Mouse (Mus musculus): ENCODE measurements around the gene Scpep1. TPM values are rescaled to one million over a fixed set of nuclear protein-coding genes. Genes with fewer than 3 reads are reported as not detected.
"Not testable (repeated sequence)": the region's sequence is repeated elsewhere in the genome, so short reads cannot be mapped to it uniquely, and the experiment has no call there.

Gene Scpep1
- polyA plus RNA-seq, 1 experiment from 2014 or later = 84.5 TPM

- ATAC-seq (ENCODE audit: low read depth) (peak; percentile 89), DNase-seq (ENCODE audit: low spot score) (peak; percentile 95)
- Histone ChIP-seq H3K9ac (ENCODE audit: low read depth, low read length) (peak within 1 kb of the TSS; percentile 66), H3K9me3 (ENCODE audit: control insufficient read depth, low read length) (no peaks in the 10 kb centered on the region), H3K4me1 (ENCODE audit: control insufficient read depth, insufficient read depth, low read length) (no peaks in the 10 kb centered on the region), H3K27ac (replicated peaks; ENCODE audit: low read depth, low read length) (no peak within 1 kb of the TSS), H3K4me2 (ENCODE audit: low read depth, low read length) (peak within 1 kb of the TSS; percentile 61), H3K36me3 (ENCODE audit: control insufficient read depth, insufficient read depth, low read length) (no peaks in the 10 kb centered on the region), H3K4me3 (ENCODE audit: low read depth, low read length) (peak within 1 kb of the TSS; percentile 48), H3K27me3 (replicated peaks; ENCODE audit: control insufficient read depth, insufficient read depth, low read length) (peaks cover 19% of the 10 kb centered on the region)
- WGBS = 5% methylated on average over 46 of the region's 48 CpGs
Measured at GRCm38 (mm10) chr11:88998974-88999722, 43.9 kb upstream of the Scpep1 start, which contains the start of gene Trim25. Trim25 (plus strand) TSS chr11:88999376.

- no peak overlapping the region for H3K4me3 ChIP-seq (ENCODE audit: low read depth, low read length)
- WGBS = 18% methylated on average over 3 of the region's 3 CpGs
- no peak overlapping the region for H3K9ac ChIP-seq (ENCODE audit: low read depth, low read length)
- no peaks in the 10 kb centered on the region for H3K9me3 ChIP-seq (ENCODE audit: control insufficient read depth, low read length)
- peaks cover 19% of the 10 kb centered on the region for H3K27me3 ChIP-seq (replicated peaks; ENCODE audit: control insufficient read depth, insufficient read depth, low read length)
- H3K27ac ChIP-seq (replicated peaks; ENCODE audit: low read depth, low read length) = no peak overlapping the region
- peak overlapping the region; percentile 61; the same call in 1 of the 2 replicates for H3K4me2 ChIP-seq (ENCODE audit: low read depth, low read length)
- no peaks in the 10 kb centered on the region for H3K4me1 ChIP-seq (ENCODE audit: control insufficient read depth, insufficient read depth, low read length)
- H3K36me3 ChIP-seq (ENCODE audit: control insufficient read depth, insufficient read depth, low read length) = no peaks in the 10 kb centered on the region
- DNase-seq (ENCODE audit: low spot score) (no peak), ATAC-seq (ENCODE audit: low read depth) (no peak)
Measured at GRCm38 (mm10) chr11:88998406-88998805, 43.1 kb upstream of the Scpep1 start.

- 87% methylated on average over 5 of the region's 5 CpGs for WGBS
- not testable (repeated sequence) for H3K27ac ChIP-seq (replicated peaks; ENCODE audit: low read depth, low read length)
Measured at GRCm38 (mm10) chr11:88997343-88997742, 42.1 kb upstream of the Scpep1 start.

GRCm38 (mm10) chr11:88996427-88996826, 41.2 kb upstream of the Scpep1 start:
- H3K4me3 ChIP-seq (ENCODE audit: low read depth, low read length) = no peak overlapping the region
- 0 out of 2 replicates have a peak, but pooled peaks cover 5% of the 10 kb centered on the region for H3K36me3 ChIP-seq (ENCODE audit: control insufficient read depth, insufficient read depth, low read length)
- no peaks in the 10 kb centered on the region for H3K4me1 ChIP-seq (ENCODE audit: control insufficient read depth, insufficient read depth, low read length)
- H3K27me3 ChIP-seq (replicated peaks; ENCODE audit: control insufficient read depth, insufficient read depth, low read length) = peaks cover 19% of the 10 kb centered on the region
- 53% methylated on average over 7 of the region's 7 CpGs for WGBS
- H3K9ac ChIP-seq (ENCODE audit: low read depth, low read length) = no peak overlapping the region
- H3K27ac ChIP-seq (replicated peaks; ENCODE audit: low read depth, low read length) = no peak overlapping the region
- peak; percentile 65 for DNase-seq (ENCODE audit: low spot score)
- no peak for ATAC-seq (ENCODE audit: low read depth)
- no peaks in the 10 kb centered on the region for H3K9me3 ChIP-seq (ENCODE audit: control insufficient read depth, low read length)
- no peak overlapping the region for H3K4me2 ChIP-seq (ENCODE audit: low read depth, low read length)

More at GRCm38 (mm10) chr11:88997343-88997742, 42.1 kb upstream of the Scpep1 start:
- not testable (repeated sequence) for H3K4me3 ChIP-seq (ENCODE audit: low read depth, low read length); H3K36me3 ChIP-seq (ENCODE audit: control insufficient read depth, insufficient read depth, low read length); DNase-seq (ENCODE audit: low spot score); H3K9ac ChIP-seq (ENCODE audit: low read depth, low read length); H3K4me1 ChIP-seq (ENCODE audit: control insufficient read depth, insufficient read depth, low read length); H3K9me3 ChIP-seq (ENCODE audit: control insufficient read depth, low read length); ATAC-seq (ENCODE audit: low read depth); H3K4me2 ChIP-seq (ENCODE audit: low read depth, low read length)
- H3K27me3 ChIP-seq (replicated peaks; ENCODE audit: control insufficient read depth, insufficient read depth, low read length) = peaks cover 19% of the 10 kb centered on the region

- DNase-seq (ENCODE audit: low spot score) (no peak), ATAC-seq (ENCODE audit: low read depth) (no peak)
- Histone ChIP-seq H3K9me3 (ENCODE audit: control insufficient read depth, low read length) (no peaks in the 10 kb centered on the region), H3K4me1 (ENCODE audit: control insufficient read depth, insufficient read depth, low read length) (no peaks in the 10 kb centered on the region), H3K9ac (ENCODE audit: low read depth, low read length) (no peak overlapping the region), H3K4me3 (ENCODE audit: low read depth, low read length) (no peak overlapping the region), H3K27ac (replicated peaks; ENCODE audit: low read depth, low read length) (no peak overlapping the region), H3K4me2 (ENCODE audit: low read depth, low read length) (no peak overlapping the region), H3K27me3 (replicated peaks; ENCODE audit: control insufficient read depth, insufficient read depth, low read length) (peaks cover 19% of the 10 kb centered on the region), H3K36me3 (ENCODE audit: control insufficient read depth, insufficient read depth, low read length) (peaks cover 12% of the 10 kb centered on the region)
- WGBS = 85% methylated on average over 2 of the region's 2 CpGs
Measured at GRCm38 (mm10) chr11:88995616-88996015, 40.4 kb upstream of the Scpep1 start.

GRCm38 (mm10) chr11:88994492-88994891, 39.2 kb upstream of the Scpep1 start:
- Histone ChIP-seq H3K4me2 (ENCODE audit: low read depth, low read length) (no peak overlapping the region), H3K4me3 (ENCODE audit: low read depth, low read length) (no peak overlapping the region), H3K27ac (replicated peaks; ENCODE audit: low read depth, low read length) (no peak overlapping the region), H3K9ac (ENCODE audit: low read depth, low read length) (no peak overlapping the region), H3K9me3 (ENCODE audit: control insufficient read depth, low read length) (no peaks in the 10 kb centered on the region), H3K36me3 (ENCODE audit: control insufficient read depth, insufficient read depth, low read length) (peaks cover 14% of the 10 kb centered on the region), H3K27me3 (replicated peaks; ENCODE audit: control insufficient read depth, insufficient read depth, low read length) (peaks cover 8% of the 10 kb centered on the region), H3K4me1 (ENCODE audit: control insufficient read depth, insufficient read depth, low read length) (no peaks in the 10 kb centered on the region)
- DNase-seq (ENCODE audit: low spot score) (no peak), ATAC-seq (ENCODE audit: low read depth) (no peak)
- WGBS = 87% methylated on average over 7 of the region's 7 CpGs

GRCm38 (mm10) chr11:88993625-88994024, 38.4 kb upstream of the Scpep1 start:
- Histone ChIP-seq H3K4me3 (ENCODE audit: low read depth, low read length) (no peak overlapping the region), H3K36me3 (ENCODE audit: control insufficient read depth, insufficient read depth, low read length) (peaks cover 14% of the 10 kb centered on the region), H3K9me3 (ENCODE audit: control insufficient read depth, low read length) (no peaks in the 10 kb centered on the region), H3K4me2 (ENCODE audit: low read depth, low read length) (no peak overlapping the region), H3K27ac (replicated peaks; ENCODE audit: low read depth, low read length) (no peak overlapping the region), H3K27me3 (replicated peaks; ENCODE audit: control insufficient read depth, insufficient read depth, low read length) (no peaks in the 10 kb centered on the region), H3K4me1 (ENCODE audit: control insufficient read depth, insufficient read depth, low read length) (no peaks in the 10 kb centered on the region), H3K9ac (ENCODE audit: low read depth, low read length) (no peak overlapping the region)
- ATAC-seq (ENCODE audit: low read depth) (no peak), DNase-seq (ENCODE audit: low spot score) (peak; percentile 58)
- 20% methylated on average over 5 of the region's 5 CpGs for WGBS

- no peak overlapping the region for H3K9ac ChIP-seq (ENCODE audit: low read depth, low read length)
- ATAC-seq (ENCODE audit: low read depth) = no peak
- H3K27me3 ChIP-seq (replicated peaks; ENCODE audit: control insufficient read depth, insufficient read depth, low read length) = no peaks in the 10 kb centered on the region
- DNase-seq (ENCODE audit: low spot score) = no peak
- no peak overlapping the region for H3K4me3 ChIP-seq (ENCODE audit: low read depth, low read length)
- H3K27ac ChIP-seq (replicated peaks; ENCODE audit: low read depth, low read length) = no peak overlapping the region
- no peak overlapping the region for H3K4me2 ChIP-seq (ENCODE audit: low read depth, low read length)
- 49% methylated on average over 7 of the region's 7 CpGs for WGBS
- no peaks in the 10 kb centered on the region for H3K9me3 ChIP-seq (ENCODE audit: control insufficient read depth, low read length)
- H3K36me3 ChIP-seq (ENCODE audit: control insufficient read depth, insufficient read depth, low read length) = peaks cover 17% of the 10 kb centered on the region
- H3K4me1 ChIP-seq (ENCODE audit: control insufficient read depth, insufficient read depth, low read length) = no peaks in the 10 kb centered on the region
Measured at GRCm38 (mm10) chr11:88993186-88993585, 37.9 kb upstream of the Scpep1 start.

- Histone ChIP-seq H3K27me3 (replicated peaks; ENCODE audit: control insufficient read depth, insufficient read depth, low read length) (no peaks in the 10 kb centered on the region), H3K4me2 (ENCODE audit: low read depth, low read length) (no peak overlapping the region), H3K4me1 (ENCODE audit: control insufficient read depth, insufficient read depth, low read length) (no peaks in the 10 kb centered on the region), H3K9me3 (ENCODE audit: control insufficient read depth, low read length) (no peaks in the 10 kb centered on the region), H3K4me3 (ENCODE audit: low read depth, low read length) (no peak overlapping the region), H3K9ac (ENCODE audit: low read depth, low read length) (no peak overlapping the region), H3K27ac (replicated peaks; ENCODE audit: low read depth, low read length) (no peak overlapping the region), H3K36me3 (ENCODE audit: control insufficient read depth, insufficient read depth, low read length) (peaks cover 49% of the 10 kb centered on the region)
- no peak for DNase-seq (ENCODE audit: low spot score)
- ATAC-seq (ENCODE audit: low read depth) = no peak
- 78% methylated on average over 5 of the region's 5 CpGs for WGBS
Measured at GRCm38 (mm10) chr11:88989530-88989929, 34.3 kb upstream of the Scpep1 start.

Measured in embryonic facial prominence, embryonic 14.5 days (tissue).